Mouse (Mus musculus) midbrain, embryonic 13.5 days (tissue): ENCODE results near the gene Thrap3. TPM values are rescaled to one million over a fixed set of nuclear protein-coding genes. Genes with fewer than 3 reads are reported as not detected.

Experiments
- ATAC-seq: fragments of 200-750 bp; cut with Nextera tagmentation; 2 replicates; pipeline ENCODE4 v1.8.0; 2017; ENCODE audit warnings: mild to moderate bottlenecking, moderate TSS enrichment, moderate library complexity
- H3K27ac ChIP-seq: fragments of 300-500 bp; sonication (generic); 2 replicates; pipeline ENCODE4 v1.5.1; 2015; ENCODE audit warnings: inconsistent platforms, mild to moderate bottlenecking, moderate library complexity
- H3K27me3 ChIP-seq: fragments of 300-500 bp; sonication (generic); 2 replicates; pipeline ENCODE4 v1.6.1; 2015; ENCODE audit warnings: mild to moderate bottlenecking, inconsistent platforms
- H3K36me3 ChIP-seq: fragments of 300-500 bp; sonication (generic); 2 replicates; pipeline ENCODE4 v1.6.1; 2015; ENCODE audit warnings: mild to moderate bottlenecking, inconsistent platforms
- H3K4me1 ChIP-seq: fragments of 300-500 bp; sonication (generic); replicated peaks from 2 replicates; pipeline ENCODE4 v1.6.1; 2015; ENCODE audit warnings: inconsistent platforms
- H3K4me2 ChIP-seq: fragments of 300-500 bp; sonication (generic); replicated peaks from 2 replicates; pipeline ENCODE4 v1.6.1; 2015; ENCODE audit warnings: moderate library complexity, mild to moderate bottlenecking, inconsistent platforms
- H3K4me3 ChIP-seq: fragments of 300-500 bp; sonication (generic); replicated peaks from 2 replicates; pipeline ENCODE4 v1.5.1; 2015; ENCODE audit warnings: mild to moderate bottlenecking, inconsistent platforms
- H3K9ac ChIP-seq: fragments of 300-500 bp; sonication (generic); replicated peaks from 2 replicates; pipeline ENCODE4 v1.6.1; 2015; ENCODE audit warnings: mild to moderate bottlenecking, inconsistent platforms
- H3K9me3 ChIP-seq: fragments of 300-500 bp; sonication (generic); 2 replicates; pipeline ENCODE4 v1.6.1; 2016; ENCODE audit warnings: mild to moderate bottlenecking, inconsistent platforms
- WGBS: fragments of 180-500 bp; shearing (Covaris S2); methylation state at CpG from one replicate; pipeline ENCODE4 v1.1.7; 2015; 5-methylcytosine and 5-hydroxymethylcytosine counted together
- polyA plus RNA-seq: library from polyadenylated mRNA; unstranded; fragments of >200 nt; fragmentation: Nextera tagmentation; extraction: Ambion mirVana; gene quantifications from 2 replicates; pipeline ENCODE4 v1.2.1, GENCODE M21; 2015

Thrap3 gene
- polyA plus RNA-seq, 1 experiment from 2014 or later: 174 TPM

GRCm38 (mm10) chr4:126131290-126132121 is 71.1 kb downstream of the Thrap3 start:
- no peak overlapping the region for H3K9ac ChIP-seq
- no peak overlapping the region for H3K4me2 ChIP-seq
- peaks cover 83% of the 10 kb centered on the region for H3K36me3 ChIP-seq
- peaks cover 14% of the 10 kb centered on the region for H3K4me1 ChIP-seq
- H3K4me3 ChIP-seq: no peak overlapping the region
- no peaks in the 10 kb centered on the region for H3K9me3 ChIP-seq
- no peaks in the 10 kb centered on the region for H3K27me3 ChIP-seq
- peak; percentile 45; the same call in 1 of the 2 replicates for ATAC-seq
- H3K27ac ChIP-seq: no peak overlapping the region
- WGBS: 62% methylated on average over 10 of the region's 10 CpGs

- 92% methylated on average over 11 of the region's 11 CpGs for WGBS
- ATAC-seq: no peak
- Histone ChIP-seq H3K4me3 (no peak overlapping the region), H3K4me2 (no peak overlapping the region), H3K36me3 (peaks cover 83% of the 10 kb centered on the region), H3K9ac (no peak overlapping the region; the same call in 1 of the 2 replicates), H3K27me3 (no peaks in the 10 kb centered on the region), H3K27ac (no peak overlapping the region), H3K9me3 (no peaks in the 10 kb centered on the region), H3K4me1 (peaks cover 14% of the 10 kb centered on the region)
Measured at GRCm38 (mm10) chr4:126130502-126130901, 72.1 kb downstream of the Thrap3 start.

- H3K4me2 ChIP-seq: no peak overlapping the region
- no peak overlapping the region for H3K4me3 ChIP-seq
- H3K27me3 ChIP-seq: no peaks in the 10 kb centered on the region
- 87% methylated on average over 10 of the region's 10 CpGs for WGBS
- H3K4me1 ChIP-seq: no peaks in the 10 kb centered on the region; the same call in 1 of the 2 replicates
- peaks cover 70% of the 10 kb centered on the region for H3K36me3 ChIP-seq
- no peak for ATAC-seq
- H3K27ac ChIP-seq: no peak overlapping the region
- H3K9me3 ChIP-seq: peaks cover 9% of the 10 kb centered on the region
- no peak overlapping the region for H3K9ac ChIP-seq
Measured at GRCm38 (mm10) chr4:126123309-126124040, 79.1 kb downstream of the Thrap3 start.

GRCm38 (mm10) chr4:126120506-126120905 is 82.1 kb downstream of the Thrap3 start:
- Histone ChIP-seq H3K9me3 (peaks cover 9% of the 10 kb centered on the region), H3K27me3 (no peaks in the 10 kb centered on the region), H3K36me3 (peaks cover 45% of the 10 kb centered on the region), H3K9ac (no peak overlapping the region), H3K4me1 (peaks cover 6% of the 10 kb centered on the region; the same call in 1 of the 2 replicates), H3K4me2 (no peak overlapping the region), H3K27ac (no peak overlapping the region), H3K4me3 (no peak overlapping the region)
- ATAC-seq: no peak
- WGBS: 100% methylated on average over 2 of the region's 2 CpGs

GRCm38 (mm10) chr4:126120052-126120451 is 82.5 kb downstream of the Thrap3 start:
- no peak overlapping the region for H3K4me2 ChIP-seq
- no peak overlapping the region for H3K27ac ChIP-seq
- no peak overlapping the region for H3K4me3 ChIP-seq
- ATAC-seq: no peak
- peaks cover 9% of the 10 kb centered on the region for H3K9me3 ChIP-seq
- no peak overlapping the region for H3K9ac ChIP-seq
- no peaks in the 10 kb centered on the region for H3K27me3 ChIP-seq
- H3K4me1 ChIP-seq: peaks cover 6% of the 10 kb centered on the region; the same call in 1 of the 2 replicates
- H3K36me3 ChIP-seq: peaks cover 40% of the 10 kb centered on the region
- 93% methylated on average over 5 of the region's 5 CpGs for WGBS

- Histone ChIP-seq H3K4me3 (no peak overlapping the region), H3K9ac (no peak overlapping the region), H3K36me3 (peaks cover 30% of the 10 kb centered on the region), H3K27ac (no peak overlapping the region), H3K9me3 (peaks cover 9% of the 10 kb centered on the region), H3K27me3 (no peaks in the 10 kb centered on the region), H3K4me2 (no peak overlapping the region), H3K4me1 (peaks cover 8% of the 10 kb centered on the region; the same call in 1 of the 2 replicates)
- no peak for ATAC-seq
- WGBS: 78% methylated on average over 1 of the region's 1 CpGs
Measured at GRCm38 (mm10) chr4:126119051-126119450, 83.5 kb downstream of the Thrap3 start.

- H3K36me3 ChIP-seq: peaks cover 26% of the 10 kb centered on the region
- peaks cover 9% of the 10 kb centered on the region for H3K9me3 ChIP-seq
- H3K4me3 ChIP-seq: no peak overlapping the region
- WGBS: 66% methylated on average over 4 of the region's 4 CpGs
- peaks cover 11% of the 10 kb centered on the region for H3K4me1 ChIP-seq
- H3K27ac ChIP-seq: no peak overlapping the region
- H3K4me2 ChIP-seq: no peak overlapping the region
- no peak overlapping the region for H3K9ac ChIP-seq
- ATAC-seq: no peak
- no peaks in the 10 kb centered on the region for H3K27me3 ChIP-seq
Measured at GRCm38 (mm10) chr4:126118651-126119050, 83.9 kb downstream of the Thrap3 start.

GRCm38 (mm10) chr4:126117116-126117515 is 85.4 kb downstream of the Thrap3 start:
- H3K4me2 ChIP-seq: no peak overlapping the region
- WGBS: 87% methylated on average over 8 of the region's 8 CpGs
- peaks cover 26% of the 10 kb centered on the region for H3K36me3 ChIP-seq
- no peak overlapping the region for H3K27ac ChIP-seq
- peaks cover 14% of the 10 kb centered on the region for H3K4me1 ChIP-seq
- no peaks in the 10 kb centered on the region for H3K27me3 ChIP-seq
- H3K9me3 ChIP-seq: peaks cover 9% of the 10 kb centered on the region
- H3K4me3 ChIP-seq: no peak overlapping the region
- H3K9ac ChIP-seq: no peak overlapping the region
- ATAC-seq: no peak

GRCm38 (mm10) chr4:126115871-126116521 is 86.6 kb downstream of the Thrap3 start:
- H3K4me1 ChIP-seq: peaks cover 21% of the 10 kb centered on the region
- no peak for ATAC-seq
- peaks cover 17% of the 10 kb centered on the region for H3K36me3 ChIP-seq
- H3K9ac ChIP-seq: 0 out of 2 replicates have a peak overlapping the region, but pooled peaks have one; percentile 5
- H3K4me2 ChIP-seq: no peak overlapping the region
- 75% methylated on average over 6 of the region's 6 CpGs for WGBS
- H3K4me3 ChIP-seq: no peak overlapping the region
- H3K27ac ChIP-seq: no peak overlapping the region
- no peaks in the 10 kb centered on the region for H3K27me3 ChIP-seq
- H3K9me3 ChIP-seq: peaks cover under 1% of the 10 kb centered on the region; the same call in 1 of the 2 replicates

- H3K27me3 ChIP-seq: no peaks in the 10 kb centered on the region
Measured at GRCm38 (mm10) chr4:126115411-126115810, 87.1 kb downstream of the Thrap3 start.

More at GRCm38 (mm10) chr4:126115411-126115810, 87.1 kb downstream of the Thrap3 start:
- 0 out of 2 replicates have a peak overlapping the region, but pooled peaks have one; percentile 5 for H3K9ac ChIP-seq
- no peak for ATAC-seq
- H3K4me1 ChIP-seq: peaks cover 27% of the 10 kb centered on the region
- no peaks in the 10 kb centered on the region for H3K9me3 ChIP-seq
- no peak overlapping the region for H3K4me3 ChIP-seq
- H3K4me2 ChIP-seq: no peak overlapping the region
- 92% methylated on average over 9 of the region's 9 CpGs for WGBS
- H3K36me3 ChIP-seq: peaks cover 12% of the 10 kb centered on the region
- H3K27ac ChIP-seq: no peak overlapping the region
